Mouse (Mus musculus) forebrain, embryonic 14.5 days (tissue): ENCODE measurements around the gene Ky. TPM values are rescaled to one million over a fixed set of nuclear protein-coding genes. Genes with fewer than 3 reads are reported as not detected.

Experiments used
- ATAC-seq: fragments of 200-750 bp; cut with Nextera tagmentation; 2 replicates; pipeline ENCODE4 v1.8.0; 2017; ENCODE audit warnings: mild to moderate bottlenecking, moderate library complexity
- DNase-seq: peaks from one replicate; pipeline ENCODE4 v3.0.0-alpha.2; 2015; ENCODE audit warnings: low spot score
- H3K27ac ChIP-seq: fragments of 300-500 bp; sonication (generic); 2 replicates; pipeline ENCODE4 v1.5.1; 2014; ENCODE audit warnings: low read depth, mild to moderate bottlenecking, control low read depth, low read length, moderate library complexity
- H3K27me3 ChIP-seq: fragments of 300-500 bp; sonication (generic); replicated peaks from 2 replicates; pipeline ENCODE4 v1.6.1; 2014; ENCODE audit warnings: low read length, control low read depth, mixed read lengths; ENCODE audit not compliant: control insufficient read depth, insufficient read depth
- H3K36me3 ChIP-seq: fragments of 300-500 bp; sonication (generic); 2 replicates; pipeline ENCODE4 v1.6.1; 2014; ENCODE audit warnings: low read length, control low read depth; ENCODE audit not compliant: control insufficient read depth, insufficient read depth
- H3K4me1 ChIP-seq: fragments of 300-500 bp; sonication (generic); 2 replicates; pipeline ENCODE4 v1.6.1; 2014; ENCODE audit warnings: antibody characterized with exemption, low read length, control low read depth; ENCODE audit not compliant: control insufficient read depth, insufficient read depth
- H3K4me2 ChIP-seq: fragments of 300-500 bp; sonication (generic); 2 replicates; pipeline ENCODE4 v1.6.1; 2014; ENCODE audit warnings: mild to moderate bottlenecking, control low read depth, low read length
- H3K4me3 ChIP-seq: fragments of 300-500 bp; sonication (generic); 2 replicates; pipeline ENCODE4 v1.5.1; 2014; ENCODE audit warnings: low read depth, low read length, control low read depth
- H3K9ac ChIP-seq: fragments of 300-500 bp; sonication (generic); 2 replicates; pipeline ENCODE4 v1.6.1; 2014; ENCODE audit warnings: mild to moderate bottlenecking, low read length, control low read depth, moderate library complexity
- H3K9me3 ChIP-seq: fragments of 300-500 bp; sonication (generic); replicated peaks from 2 replicates; pipeline ENCODE4 v1.6.1; 2016; ENCODE audit warnings: low read length, control low read depth, mixed read lengths; ENCODE audit not compliant: control insufficient read depth
- WGBS: fragments of 180-500 bp; shearing (Covaris S2); extraction: QIAGEN DNeasy Blood & Tissue Kit; methylation state at CpG from one replicate; pipeline ENCODE4 v1.1.7; 2014; 5-methylcytosine and 5-hydroxymethylcytosine counted together
- polyA plus RNA-seq: library from polyadenylated mRNA; unstranded; fragments of >200 nt; fragmentation: Nextera tagmentation; extraction: Ambion mirVana; gene quantifications from 2 replicates; pipeline ENCODE4 v1.2.1, GENCODE M21; 2014

Ky gene
- polyA plus RNA-seq, 1 experiment from 2014 or later: 0.30 TPM

- Histone ChIP-seq H3K27ac (no peak overlapping the region), H3K4me1 (no peaks in the 10 kb centered on the region), H3K36me3 (no peaks in the 10 kb centered on the region), H3K9ac (no peak overlapping the region), H3K4me3 (no peak overlapping the region), H3K27me3 (no peaks in the 10 kb centered on the region), H3K9me3 (no peaks in the 10 kb centered on the region), H3K4me2 (no peak overlapping the region)
- 89% methylated on average over 9 of the region's 9 CpGs for WGBS
- ATAC-seq (no peak), DNase-seq (no peak)
Observed at GRCm38 (mm10) chr9:102518443-102518842, 12.9 kb downstream of the Ky start.

- Histone ChIP-seq H3K36me3 (no peaks in the 10 kb centered on the region), H3K9me3 (no peaks in the 10 kb centered on the region), H3K4me2 (no peak overlapping the region), H3K27ac (no peak overlapping the region), H3K9ac (no peak overlapping the region), H3K27me3 (no peaks in the 10 kb centered on the region), H3K4me1 (no peaks in the 10 kb centered on the region), H3K4me3 (no peak overlapping the region)
- DNase-seq: no peak
- WGBS: 85% methylated on average over 4 of the region's 4 CpGs
- no peak for ATAC-seq
Observed at GRCm38 (mm10) chr9:102521396-102521795, 15.8 kb downstream of the Ky start.

GRCm38 (mm10) chr9:102528106-102528505, 22.6 kb downstream of the Ky start:
- no peaks in the 10 kb centered on the region for H3K9me3 ChIP-seq
- H3K4me3 ChIP-seq: no peak overlapping the region
- H3K27ac ChIP-seq: no peak overlapping the region
- ATAC-seq (no peak), DNase-seq (peak; percentile 37)
- WGBS: 36% methylated on average over 7 of the region's 7 CpGs
- H3K27me3 ChIP-seq: no peaks in the 10 kb centered on the region
- no peak overlapping the region for H3K9ac ChIP-seq
- no peaks in the 10 kb centered on the region for H3K36me3 ChIP-seq
- H3K4me1 ChIP-seq: peaks cover 9% of the 10 kb centered on the region
- no peak overlapping the region for H3K4me2 ChIP-seq

GRCm38 (mm10) chr9:102528561-102528960, 23.0 kb downstream of the Ky start:
- Histone ChIP-seq H3K4me3 (no peak overlapping the region), H3K9me3 (no peaks in the 10 kb centered on the region), H3K4me1 (peaks cover 9% of the 10 kb centered on the region), H3K36me3 (no peaks in the 10 kb centered on the region), H3K4me2 (no peak overlapping the region), H3K9ac (no peak overlapping the region), H3K27ac (no peak overlapping the region), H3K27me3 (no peaks in the 10 kb centered on the region)
- 90% methylated on average over 7 of the region's 7 CpGs for WGBS
- ATAC-seq (no peak), DNase-seq (no peak)

- no peak for ATAC-seq
- WGBS: 81% methylated on average over 3 of the region's 3 CpGs
Observed at GRCm38 (mm10) chr9:102529008-102529407, 23.5 kb downstream of the Ky start.

GRCm38 (mm10) chr9:102531051-102531892, 25.7 kb downstream of the Ky start:
- no peak overlapping the region for H3K27ac ChIP-seq
- H3K9ac ChIP-seq: no peak overlapping the region
- no peaks in the 10 kb centered on the region for H3K9me3 ChIP-seq
- H3K27me3 ChIP-seq: no peaks in the 10 kb centered on the region
- no peak overlapping the region for H3K4me2 ChIP-seq
- WGBS: 39% methylated on average over 21 of the region's 21 CpGs
- peaks cover 9% of the 10 kb centered on the region for H3K4me1 ChIP-seq
- no peak overlapping the region for H3K4me3 ChIP-seq
- ATAC-seq: no peak
- DNase-seq: no peak
- no peaks in the 10 kb centered on the region for H3K36me3 ChIP-seq

More at GRCm38 (mm10) chr9:102529008-102529407, 23.5 kb downstream of the Ky start:
- Histone ChIP-seq H3K9ac (no peak overlapping the region), H3K4me2 (no peak overlapping the region), H3K9me3 (no peaks in the 10 kb centered on the region), H3K36me3 (no peaks in the 10 kb centered on the region), H3K27me3 (no peaks in the 10 kb centered on the region), H3K27ac (no peak overlapping the region), H3K4me3 (no peak overlapping the region), H3K4me1 (peaks cover 9% of the 10 kb centered on the region)
- DNase-seq: no peak

GRCm38 (mm10) chr9:102536968-102537367, 31.4 kb downstream of the Ky start:
- H3K27me3 ChIP-seq: no peaks in the 10 kb centered on the region
- no peak overlapping the region for H3K4me2 ChIP-seq
- 93% methylated on average over 4 of the region's 4 CpGs for WGBS
- no peaks in the 10 kb centered on the region for H3K4me1 ChIP-seq
- no peak overlapping the region for H3K4me3 ChIP-seq
- H3K9me3 ChIP-seq: no peaks in the 10 kb centered on the region
- no peak overlapping the region for H3K27ac ChIP-seq
- H3K9ac ChIP-seq: no peak overlapping the region
- DNase-seq: no peak
- no peak for ATAC-seq
- no peaks in the 10 kb centered on the region for H3K36me3 ChIP-seq

- Histone ChIP-seq H3K4me1 (peaks cover 11% of the 10 kb centered on the region), H3K27me3 (no peaks in the 10 kb centered on the region), H3K4me2 (no peak overlapping the region), H3K4me3 (no peak overlapping the region), H3K27ac (no peak overlapping the region), H3K9me3 (no peaks in the 10 kb centered on the region), H3K9ac (no peak overlapping the region), H3K36me3 (no peaks in the 10 kb centered on the region)
- 79% methylated on average over 7 of the region's 7 CpGs for WGBS
- ATAC-seq (no peak), DNase-seq (no peak)
Observed at GRCm38 (mm10) chr9:102539699-102540098, 34.1 kb downstream of the Ky start.

- no peak overlapping the region for H3K4me2 ChIP-seq
- peaks cover 26% of the 10 kb centered on the region for H3K4me1 ChIP-seq
- no peak overlapping the region for H3K9ac ChIP-seq
- H3K4me3 ChIP-seq: no peak overlapping the region
- no peak overlapping the region for H3K27ac ChIP-seq
- no peak for ATAC-seq
- H3K9me3 ChIP-seq: no peaks in the 10 kb centered on the region
- no peaks in the 10 kb centered on the region for H3K36me3 ChIP-seq
- DNase-seq: no peak
- no peaks in the 10 kb centered on the region for H3K27me3 ChIP-seq
- 90% methylated on average over 10 of the region's 10 CpGs for WGBS
Observed at GRCm38 (mm10) chr9:102541666-102542065, 36.1 kb downstream of the Ky start.
